Mouse (Mus musculus): ENCODE measurements around the gene Phlpp1. TPM values are rescaled to one million over a fixed set of nuclear protein-coding genes. Genes with fewer than 3 reads are reported as not detected.

Gene Phlpp1
- polyA plus RNA-seq, 1 experiment from 2014 or later: 10.7 TPM

GRCm38 (mm10) chr1:106276824-106277223 lies 105.3 kb downstream of the Phlpp1 start:
- no peak overlapping the region for H3K4me3 ChIP-seq (replicated peaks; ENCODE audit: low read depth, low read length)
- WGBS: 93% methylated on average over 1 of the region's 1 CpGs
- H3K27me3 ChIP-seq (ENCODE audit: control insufficient read depth, insufficient read depth, low read length): no peaks in the 10 kb centered on the region
- DNase-seq: no peak
- no peak overlapping the region for H3K4me2 ChIP-seq (ENCODE audit: low read length)
- no peaks in the 10 kb centered on the region for H3K9me3 ChIP-seq (ENCODE audit: control insufficient read depth, low read length)
- no peaks in the 10 kb centered on the region for H3K36me3 ChIP-seq (ENCODE audit: control insufficient read depth, insufficient read depth, low read length)
- peaks cover 6% of the 10 kb centered on the region; the same call in 1 of the 2 replicates for H3K4me1 ChIP-seq (ENCODE audit: control insufficient read depth, insufficient read depth, low read length)
- ATAC-seq (ENCODE audit: low FRiP score, low TSS enrichment): no peak
- no peak overlapping the region for H3K9ac ChIP-seq (replicated peaks; ENCODE audit: low read length)
- no peak overlapping the region for H3K27ac ChIP-seq (replicated peaks; ENCODE audit: low read depth, low read length)

- WGBS: 68% methylated on average over 4 of the region's 4 CpGs
- no peaks in the 10 kb centered on the region for H3K36me3 ChIP-seq (ENCODE audit: control insufficient read depth, insufficient read depth, low read length)
- no peaks in the 10 kb centered on the region for H3K9me3 ChIP-seq (ENCODE audit: control insufficient read depth, low read length)
- H3K4me3 ChIP-seq (replicated peaks; ENCODE audit: low read depth, low read length): no peak overlapping the region
- no peak overlapping the region for H3K9ac ChIP-seq (replicated peaks; ENCODE audit: low read length)
- no peak overlapping the region for H3K27ac ChIP-seq (replicated peaks; ENCODE audit: low read depth, low read length)
- no peak overlapping the region for H3K4me2 ChIP-seq (ENCODE audit: low read length)
- no peak for DNase-seq
- peaks cover 6% of the 10 kb centered on the region; the same call in 1 of the 2 replicates for H3K4me1 ChIP-seq (ENCODE audit: control insufficient read depth, insufficient read depth, low read length)
- ATAC-seq (ENCODE audit: low FRiP score, low TSS enrichment): no peak
- no peaks in the 10 kb centered on the region for H3K27me3 ChIP-seq (ENCODE audit: control insufficient read depth, insufficient read depth, low read length)
Measured at GRCm38 (mm10) chr1:106277286-106277685, 105.7 kb downstream of the Phlpp1 start.

DNA sequence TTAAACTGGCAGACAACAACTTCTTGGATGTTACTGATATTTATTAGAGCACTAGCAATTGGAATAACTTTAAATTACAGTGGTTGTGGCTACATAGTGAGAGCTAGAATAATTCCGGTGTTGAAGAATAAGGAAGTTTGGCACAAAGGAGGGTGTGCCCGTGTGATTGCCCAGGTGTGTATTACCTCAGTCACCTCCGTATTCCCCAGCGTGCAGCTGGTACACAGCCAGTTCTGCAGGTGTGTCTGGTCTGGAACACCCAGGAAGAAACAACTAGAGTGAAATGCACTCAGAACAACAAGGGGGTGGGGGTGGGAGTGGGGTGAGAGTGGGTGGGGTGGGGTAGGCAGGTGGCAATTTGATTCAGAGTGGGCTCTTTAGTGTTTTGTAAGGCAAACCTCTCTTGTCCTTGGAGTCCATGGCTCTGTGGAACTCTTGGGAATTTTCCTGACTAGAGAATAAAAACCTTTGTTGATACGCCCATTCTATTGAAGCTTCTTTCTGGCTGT lies 107.1 kb downstream of the Phlpp1 start:
- DNase-seq (no peak), ATAC-seq (ENCODE audit: low FRiP score, low TSS enrichment) (no peak)
- WGBS: 74% methylated on average over 5 of the region's 5 CpGs
- no peaks in the 10 kb centered on the region for H3K27me3 ChIP-seq (ENCODE audit: control insufficient read depth, insufficient read depth, low read length)
- H3K27ac ChIP-seq (replicated peaks; ENCODE audit: low read depth, low read length): no peak overlapping the region
- peaks cover 6% of the 10 kb centered on the region; the same call in 1 of the 2 replicates for H3K4me1 ChIP-seq (ENCODE audit: control insufficient read depth, insufficient read depth, low read length)
- H3K9me3 ChIP-seq (ENCODE audit: control insufficient read depth, low read length): no peaks in the 10 kb centered on the region
- H3K4me3 ChIP-seq (replicated peaks; ENCODE audit: low read depth, low read length): no peak overlapping the region
- H3K4me2 ChIP-seq (ENCODE audit: low read length): no peak overlapping the region
- H3K36me3 ChIP-seq (ENCODE audit: control insufficient read depth, insufficient read depth, low read length): no peaks in the 10 kb centered on the region
- no peak overlapping the region for H3K9ac ChIP-seq (replicated peaks; ENCODE audit: low read length)

DNA sequence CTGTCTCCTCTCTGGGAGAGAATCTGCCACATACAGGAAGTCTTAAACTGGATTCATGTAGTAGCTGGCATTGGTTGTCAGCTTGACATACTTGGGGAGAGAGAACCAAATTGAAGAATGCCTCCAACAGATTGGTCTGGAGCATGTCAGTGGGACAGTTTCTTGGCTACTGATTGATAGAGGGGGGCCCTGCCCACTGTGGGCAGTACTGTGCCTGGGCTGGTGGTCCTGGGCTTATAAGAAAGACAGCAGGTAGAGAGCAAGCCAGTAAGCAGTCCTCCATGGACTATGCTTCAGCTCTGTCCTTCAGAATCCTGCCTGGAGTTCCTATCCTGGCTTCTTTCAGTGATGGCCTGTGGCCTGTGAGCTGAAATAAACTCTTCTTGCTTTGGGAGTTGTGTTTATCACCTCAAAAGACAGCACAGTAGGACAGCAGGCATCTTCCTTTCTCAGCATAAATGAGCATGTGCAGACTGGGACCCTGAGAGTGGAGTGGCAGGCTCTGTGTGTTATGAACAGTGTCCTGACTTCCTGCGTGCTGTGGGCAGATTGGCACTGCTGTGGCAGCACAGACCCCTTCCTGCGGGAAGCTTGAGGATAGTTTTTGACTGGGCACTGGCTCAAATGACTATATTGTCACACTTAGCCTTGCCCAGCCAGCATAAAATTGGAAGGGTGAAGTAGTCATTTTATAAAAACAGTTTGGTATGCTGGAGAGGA lies 108.0 kb downstream of the Phlpp1 start:
- Histone ChIP-seq H3K36me3 (ENCODE audit: control insufficient read depth, insufficient read depth, low read length) (no peaks in the 10 kb centered on the region), H3K4me1 (ENCODE audit: control insufficient read depth, insufficient read depth, low read length) (peaks cover 4% of the 10 kb centered on the region; the same call in 1 of the 2 replicates), H3K27ac (replicated peaks; ENCODE audit: low read depth, low read length) (0 out of 2 replicates have a peak overlapping the region, but pooled peaks have one; percentile 32), H3K9me3 (ENCODE audit: control insufficient read depth, low read length) (no peaks in the 10 kb centered on the region), H3K4me3 (replicated peaks; ENCODE audit: low read depth, low read length) (no peak overlapping the region), H3K9ac (replicated peaks; ENCODE audit: low read length) (no peak overlapping the region), H3K27me3 (ENCODE audit: control insufficient read depth, insufficient read depth, low read length) (no peaks in the 10 kb centered on the region), H3K4me2 (ENCODE audit: low read length) (no peak overlapping the region)
- ATAC-seq (ENCODE audit: low FRiP score, low TSS enrichment): no peak
- WGBS: 86% methylated on average over 2 of the region's 2 CpGs
- DNase-seq: no peak

GRCm38 (mm10) chr1:106280171-106280913 lies 108.8 kb downstream of the Phlpp1 start:
- Histone ChIP-seq H3K4me1 (ENCODE audit: control insufficient read depth, insufficient read depth, low read length) (no peaks in the 10 kb centered on the region; the same call in 1 of the 2 replicates), H3K27me3 (ENCODE audit: control insufficient read depth, insufficient read depth, low read length) (no peaks in the 10 kb centered on the region), H3K9me3 (ENCODE audit: control insufficient read depth, low read length) (no peaks in the 10 kb centered on the region), H3K27ac (replicated peaks; ENCODE audit: low read depth, low read length) (no peak overlapping the region), H3K9ac (replicated peaks; ENCODE audit: low read length) (no peak overlapping the region), H3K36me3 (ENCODE audit: control insufficient read depth, insufficient read depth, low read length) (no peaks in the 10 kb centered on the region), H3K4me2 (ENCODE audit: low read length) (no peak overlapping the region), H3K4me3 (replicated peaks; ENCODE audit: low read depth, low read length) (no peak overlapping the region)
- WGBS: 83% methylated on average over 8 of the region's 8 CpGs
- no peak for DNase-seq
- no peak for ATAC-seq (ENCODE audit: low FRiP score, low TSS enrichment)

DNA sequence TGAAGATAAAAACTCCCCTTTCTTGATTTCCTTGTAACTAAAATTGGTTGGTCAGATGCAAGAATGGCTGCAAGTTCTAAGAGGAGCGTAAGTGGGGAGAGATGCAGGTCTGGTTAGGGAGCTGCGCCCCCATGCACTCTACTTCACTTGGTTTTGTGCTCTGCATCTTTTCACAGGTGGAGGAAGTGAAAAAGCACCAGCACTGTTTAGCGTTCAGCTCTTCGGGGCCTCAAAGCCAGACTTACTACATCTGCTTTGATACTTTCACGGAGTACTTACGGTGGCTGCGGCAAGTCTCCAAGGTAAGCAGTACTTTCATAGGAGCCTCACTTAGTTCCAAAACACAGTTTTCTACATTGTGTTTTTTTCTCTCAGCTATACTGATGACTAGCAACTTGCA lies 115.3 kb downstream of the Phlpp1 start:
- H3K27ac ChIP-seq (replicated peaks; ENCODE audit: low read depth, low read length): no peak overlapping the region
- H3K4me3 ChIP-seq (replicated peaks; ENCODE audit: low read depth, low read length): no peak overlapping the region
- H3K9ac ChIP-seq (replicated peaks; ENCODE audit: low read length): no peak overlapping the region
- no peaks in the 10 kb centered on the region for H3K9me3 ChIP-seq (ENCODE audit: control insufficient read depth, low read length)
- DNase-seq: no peak
- WGBS: 96% methylated on average over 7 of the region's 7 CpGs
- H3K36me3 ChIP-seq (ENCODE audit: control insufficient read depth, insufficient read depth, low read length): no peaks in the 10 kb centered on the region
- H3K4me1 ChIP-seq (ENCODE audit: control insufficient read depth, insufficient read depth, low read length): no peaks in the 10 kb centered on the region
- no peaks in the 10 kb centered on the region for H3K27me3 ChIP-seq (ENCODE audit: control insufficient read depth, insufficient read depth, low read length)
- ATAC-seq (ENCODE audit: low FRiP score, low TSS enrichment): no peak
- H3K4me2 ChIP-seq (ENCODE audit: low read length): no peak overlapping the region

- no peak overlapping the region for H3K27ac ChIP-seq (replicated peaks; ENCODE audit: low read depth, low read length)
- no peak for ATAC-seq (ENCODE audit: low FRiP score, low TSS enrichment)
Measured at GRCm38 (mm10) chr1:106289065-106289464, 117.5 kb downstream of the Phlpp1 start.

DNA sequence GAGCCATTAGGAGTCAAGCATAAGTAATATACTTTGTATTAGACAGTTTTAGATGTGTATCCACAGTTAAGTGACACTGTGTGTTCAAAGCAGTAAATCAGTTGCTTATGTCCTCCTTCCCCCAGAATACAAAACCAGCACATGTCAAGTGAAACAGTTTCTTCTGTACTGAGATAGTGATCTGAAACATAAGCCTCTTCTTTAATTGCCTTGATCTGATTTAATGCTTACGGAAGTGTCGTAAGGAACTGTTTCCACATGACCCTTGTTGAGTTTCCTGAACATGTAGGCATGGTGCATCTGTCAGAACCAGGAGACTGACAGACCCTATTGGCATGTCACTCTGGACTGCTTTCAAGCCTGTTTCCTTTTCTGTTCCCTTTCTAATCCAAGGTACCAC lies 118.0 kb downstream of the Phlpp1 start:
- WGBS: 88% methylated on average over 2 of the region's 2 CpGs
- H3K9me3 ChIP-seq (ENCODE audit: control insufficient read depth, low read length): no peaks in the 10 kb centered on the region
- no peak overlapping the region for H3K9ac ChIP-seq (replicated peaks; ENCODE audit: low read length)
- no peaks in the 10 kb centered on the region for H3K4me1 ChIP-seq (ENCODE audit: control insufficient read depth, insufficient read depth, low read length)
- H3K4me3 ChIP-seq (replicated peaks; ENCODE audit: low read depth, low read length): no peak overlapping the region
- no peak overlapping the region for H3K27ac ChIP-seq (replicated peaks; ENCODE audit: low read depth, low read length)
- H3K36me3 ChIP-seq (ENCODE audit: control insufficient read depth, insufficient read depth, low read length): no peaks in the 10 kb centered on the region
- ATAC-seq (ENCODE audit: low FRiP score, low TSS enrichment) (no peak), DNase-seq (no peak)
- no peak overlapping the region for H3K4me2 ChIP-seq (ENCODE audit: low read length)
- no peaks in the 10 kb centered on the region for H3K27me3 ChIP-seq (ENCODE audit: control insufficient read depth, insufficient read depth, low read length)

More at GRCm38 (mm10) chr1:106289065-106289464, 117.5 kb downstream of the Phlpp1 start:
- Histone ChIP-seq H3K9me3 (ENCODE audit: control insufficient read depth, low read length) (no peaks in the 10 kb centered on the region), H3K4me3 (replicated peaks; ENCODE audit: low read depth, low read length) (no peak overlapping the region), H3K36me3 (ENCODE audit: control insufficient read depth, insufficient read depth, low read length) (no peaks in the 10 kb centered on the region), H3K27me3 (ENCODE audit: control insufficient read depth, insufficient read depth, low read length) (no peaks in the 10 kb centered on the region), H3K4me2 (ENCODE audit: low read length) (no peak overlapping the region), H3K9ac (replicated peaks; ENCODE audit: low read length) (no peak overlapping the region), H3K4me1 (ENCODE audit: control insufficient read depth, insufficient read depth, low read length) (no peaks in the 10 kb centered on the region)
- DNase-seq: no peak
- WGBS: 84% methylated on average over 5 of the region's 5 CpGs
